Mouse (Mus musculus): ENCODE data around the gene Gm3752.
"Not testable (repeated sequence)": the region's sequence is repeated elsewhere in the genome, so short reads cannot be mapped to it uniquely, and the experiment has no call there.

Gene Gm3752

DNA sequence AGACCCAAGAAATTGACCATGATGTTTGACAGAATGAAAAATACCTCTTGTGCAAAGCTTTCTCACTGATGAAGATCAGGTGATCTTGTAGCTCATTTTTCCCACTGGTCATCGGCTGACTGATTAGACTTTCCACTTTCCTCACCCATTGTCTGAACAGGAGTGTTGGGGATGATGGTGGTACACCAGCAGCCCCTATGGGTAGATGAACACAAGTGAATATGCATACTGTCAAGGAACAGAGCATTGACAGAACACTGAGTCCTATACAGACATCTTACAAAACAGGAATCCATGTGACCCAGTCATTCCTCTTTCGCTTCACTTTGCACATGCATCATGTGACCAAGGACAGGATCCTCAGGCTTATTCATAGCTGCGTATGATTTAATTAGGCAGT lies at the start of gene Gm3752:
Gene Gm3752 (minus strand): TSS at position 101 of the 400 bp plus-strand sequence.
- DNase-seq (ENCODE audit: low spot score in 2 of 2) = not testable (repeated sequence)

DNA sequence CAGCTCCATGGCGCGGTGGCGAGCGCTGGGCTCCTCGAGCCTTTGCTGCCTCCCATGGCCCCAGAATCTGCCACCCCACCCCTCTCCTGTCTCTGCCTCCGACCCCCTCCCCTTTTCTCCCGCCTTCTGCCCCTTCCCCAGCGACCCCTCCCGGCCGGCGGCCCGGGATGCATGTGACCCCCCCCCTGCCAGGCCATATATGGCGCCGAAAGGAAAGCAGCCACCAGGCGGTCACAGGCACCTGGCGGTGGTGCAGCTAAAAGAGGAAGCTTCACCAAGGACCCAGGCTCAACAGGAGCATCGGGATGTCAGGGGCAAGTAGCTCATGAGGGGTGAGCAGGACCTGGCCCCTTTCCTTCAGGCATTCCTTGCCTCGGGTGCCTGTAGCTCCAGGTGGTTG lies 5.2 kb upstream of the Gm3752 start:
- not testable (repeated sequence) for DNase-seq (ENCODE audit: low spot score in 2 of 2)

DNA sequence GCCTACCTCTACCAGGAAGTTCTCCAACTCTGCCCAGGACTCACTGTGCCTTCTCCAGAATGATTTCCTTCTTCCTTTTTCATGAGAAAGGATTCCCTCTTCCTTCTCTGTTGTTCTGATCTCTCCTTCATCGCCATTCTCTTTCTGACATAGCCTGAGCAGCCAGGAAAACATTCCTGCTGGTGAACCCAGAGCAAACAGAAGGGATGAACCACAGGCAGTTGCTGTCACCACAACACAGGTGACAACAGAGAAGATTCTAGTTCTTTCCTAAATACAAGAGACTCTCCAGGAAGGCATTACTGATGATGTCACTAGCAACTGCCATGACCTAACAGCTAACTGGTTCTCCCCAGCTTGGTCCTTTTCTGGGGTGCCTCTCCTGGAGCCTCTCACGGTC lies 32.7 kb downstream of the Gm3752 start, which contains the start of gene Gm3755:
Gene Gm3755 (minus strand): TSS at position 101 of the 400 bp plus-strand sequence.
- DNase-seq (ENCODE audit: low spot score in 2 of 2) = not testable (repeated sequence)

DNA sequence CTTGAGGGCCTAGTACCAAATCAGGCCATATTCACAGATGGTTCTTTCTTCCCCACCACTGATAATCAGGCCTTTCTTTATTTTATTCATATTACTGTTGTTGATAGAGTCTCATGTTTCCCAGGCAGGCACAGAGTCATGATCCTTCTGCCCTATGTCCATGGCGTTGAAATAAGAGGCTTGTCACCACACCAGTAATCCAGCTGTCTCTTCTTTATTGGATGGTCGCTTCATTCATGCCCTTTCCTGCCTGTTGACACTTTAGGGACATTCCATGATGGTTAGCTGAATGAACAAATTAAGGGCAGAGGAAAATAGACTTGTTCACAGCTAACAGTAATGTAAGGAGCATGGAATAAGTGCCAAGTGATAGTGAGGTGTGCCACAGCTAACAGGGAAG lies 61.1 kb downstream of the Gm3752 start:
- DNase-seq (ENCODE audit: low spot score in 2 of 2) = not testable (repeated sequence)
